Mouse (Mus musculus) spleen, adult 12 weeks (tissue): ENCODE measurements around the gene Jarid2.

Source experiments
- DNase-seq: peaks from one replicate; pipeline ENCODE4 v3.0.0; 2022; ENCODE audit warnings: low spot score

Jarid2 gene

DNA sequence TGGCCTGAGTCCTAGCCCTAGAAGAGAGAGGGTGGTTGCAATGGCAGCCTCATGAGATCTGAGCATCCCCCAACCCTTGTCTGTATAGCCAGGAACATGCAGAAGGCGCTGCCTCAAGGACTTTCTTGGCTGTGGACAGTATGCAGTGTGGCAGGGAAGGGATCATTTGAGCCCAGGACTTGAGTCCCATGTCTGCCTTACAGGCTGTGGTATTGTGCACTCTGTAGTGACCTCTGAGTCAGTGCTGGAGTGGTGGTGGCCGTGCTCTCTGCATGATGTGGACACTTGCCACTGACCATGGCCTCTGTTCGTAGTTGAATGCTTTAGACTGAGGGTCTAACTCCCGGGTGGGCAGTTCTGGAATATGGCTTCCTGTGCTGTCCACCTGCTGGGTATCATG lies 187.9 kb downstream of the Jarid2 start:
- DNase-seq: no peak

DNA sequence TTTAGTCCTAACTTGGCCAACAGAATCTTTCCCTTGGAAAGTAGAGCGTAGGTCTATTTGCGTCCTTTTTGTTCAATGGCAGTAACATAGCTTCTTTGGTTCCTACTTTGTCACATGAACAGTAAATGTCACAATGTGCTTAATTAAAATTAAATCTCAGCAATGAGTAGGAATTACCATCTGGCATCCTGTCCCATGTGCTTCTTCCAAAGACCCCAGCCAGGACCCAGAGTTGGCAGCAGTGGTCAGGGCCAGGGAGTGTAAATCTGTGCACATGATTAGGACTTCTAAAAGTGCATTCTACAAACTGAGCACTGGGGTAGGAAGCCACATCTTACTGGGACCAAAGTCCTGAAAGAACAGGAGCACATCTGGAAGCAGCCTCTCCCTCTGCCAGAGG lies 189.0 kb downstream of the Jarid2 start:
- DNase-seq: no peak

DNA sequence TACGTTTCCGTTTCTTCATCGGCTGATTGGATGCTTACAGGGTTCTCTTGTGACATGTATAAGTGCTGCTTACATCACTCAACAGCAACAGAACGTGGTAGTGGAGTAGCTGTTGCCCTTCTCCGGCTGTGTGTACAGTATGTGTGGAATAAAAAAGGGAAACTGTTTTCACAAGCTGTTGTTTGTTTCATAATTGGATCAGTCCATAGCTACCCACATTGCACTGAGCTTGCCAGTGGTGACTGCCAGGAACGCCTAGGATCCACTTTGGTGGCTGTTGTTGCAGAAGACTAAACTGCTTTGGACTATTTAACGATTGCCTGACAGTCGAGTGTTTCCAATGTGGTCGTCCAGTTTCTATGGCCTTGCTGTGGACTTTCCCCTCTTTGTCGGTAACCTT lies 191.8 kb downstream of the Jarid2 start:
- no peak for DNase-seq

DNA sequence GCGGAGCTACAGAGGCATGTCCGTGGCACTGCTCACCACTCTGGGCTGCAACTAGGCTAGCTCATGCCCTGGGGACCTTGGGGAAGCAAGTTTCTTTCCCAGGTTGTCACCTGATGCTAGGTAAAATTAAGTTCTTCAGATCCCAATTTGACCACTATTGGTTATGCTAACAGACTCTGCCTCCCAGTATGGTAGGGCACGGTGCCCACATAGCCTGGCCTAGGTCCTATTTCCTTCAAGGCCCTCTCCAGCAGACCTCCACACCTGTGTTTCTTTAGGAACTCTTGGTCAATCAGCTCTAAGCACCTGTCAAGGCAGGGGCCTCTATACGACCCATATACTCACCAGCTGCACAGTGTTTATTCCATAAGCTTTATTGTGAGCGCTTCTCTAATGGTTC lies 192.4 kb downstream of the Jarid2 start:
- DNase-seq: no peak

DNA sequence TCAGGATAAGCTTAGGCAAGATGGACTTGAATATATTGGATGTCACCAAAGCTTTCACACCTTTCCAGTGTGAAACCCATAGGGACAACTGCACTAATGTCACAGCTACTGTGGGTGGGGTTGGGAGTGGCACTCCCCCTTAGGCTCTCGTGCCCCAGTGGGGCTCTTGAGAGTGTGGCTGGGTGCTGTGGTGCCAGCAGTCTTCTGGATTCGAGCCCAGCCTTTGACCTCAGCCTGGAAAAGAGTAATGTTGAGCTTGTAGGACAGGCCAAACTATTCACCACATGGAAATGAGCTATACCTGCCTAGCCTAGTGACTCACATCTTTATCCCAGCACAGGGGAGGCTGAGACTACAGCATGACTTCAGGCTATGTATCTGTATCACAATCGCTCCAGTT lies 194.8 kb downstream of the Jarid2 start:
- no peak for DNase-seq

DNA sequence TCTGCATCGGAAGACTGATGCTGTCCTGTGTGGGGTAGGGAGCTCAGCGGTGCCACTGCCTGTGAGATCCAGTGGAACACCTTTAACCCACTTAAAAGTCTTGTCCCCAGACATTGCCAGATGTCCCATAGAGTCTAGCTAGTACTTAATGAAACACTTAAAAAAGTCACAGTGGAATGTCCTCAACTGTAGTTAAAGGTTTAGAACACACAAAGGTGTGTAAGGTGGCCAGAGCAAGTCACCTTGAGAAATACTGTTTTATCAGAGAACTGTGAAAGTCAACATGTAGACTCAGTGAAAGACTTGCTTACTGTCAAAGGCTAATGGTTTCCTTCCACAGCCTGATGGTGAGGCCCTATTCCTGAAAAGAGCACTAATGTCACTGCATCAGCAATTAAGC lies 195.9 kb downstream of the Jarid2 start:
- DNase-seq: no peak

DNA sequence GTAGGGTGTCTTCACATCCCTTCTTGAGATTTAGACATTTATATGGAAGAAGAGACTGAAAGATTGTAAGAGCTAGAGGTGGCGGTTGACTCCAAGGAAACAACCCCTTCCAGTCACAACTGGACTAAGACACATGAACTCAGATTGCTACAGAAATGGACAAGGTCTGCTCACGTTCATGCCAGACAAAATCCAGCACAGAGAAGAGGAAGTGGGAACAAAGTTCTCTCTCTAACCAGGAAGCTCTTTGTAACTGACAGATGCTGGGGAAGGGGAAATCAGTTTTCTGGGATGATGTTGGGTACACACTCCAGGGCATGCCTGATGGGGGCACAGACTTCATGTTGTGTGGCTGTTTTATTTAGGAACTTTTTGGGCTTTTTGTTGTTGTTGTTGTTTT lies 197.0 kb downstream of the Jarid2 start:
- DNase-seq: no peak

DNA sequence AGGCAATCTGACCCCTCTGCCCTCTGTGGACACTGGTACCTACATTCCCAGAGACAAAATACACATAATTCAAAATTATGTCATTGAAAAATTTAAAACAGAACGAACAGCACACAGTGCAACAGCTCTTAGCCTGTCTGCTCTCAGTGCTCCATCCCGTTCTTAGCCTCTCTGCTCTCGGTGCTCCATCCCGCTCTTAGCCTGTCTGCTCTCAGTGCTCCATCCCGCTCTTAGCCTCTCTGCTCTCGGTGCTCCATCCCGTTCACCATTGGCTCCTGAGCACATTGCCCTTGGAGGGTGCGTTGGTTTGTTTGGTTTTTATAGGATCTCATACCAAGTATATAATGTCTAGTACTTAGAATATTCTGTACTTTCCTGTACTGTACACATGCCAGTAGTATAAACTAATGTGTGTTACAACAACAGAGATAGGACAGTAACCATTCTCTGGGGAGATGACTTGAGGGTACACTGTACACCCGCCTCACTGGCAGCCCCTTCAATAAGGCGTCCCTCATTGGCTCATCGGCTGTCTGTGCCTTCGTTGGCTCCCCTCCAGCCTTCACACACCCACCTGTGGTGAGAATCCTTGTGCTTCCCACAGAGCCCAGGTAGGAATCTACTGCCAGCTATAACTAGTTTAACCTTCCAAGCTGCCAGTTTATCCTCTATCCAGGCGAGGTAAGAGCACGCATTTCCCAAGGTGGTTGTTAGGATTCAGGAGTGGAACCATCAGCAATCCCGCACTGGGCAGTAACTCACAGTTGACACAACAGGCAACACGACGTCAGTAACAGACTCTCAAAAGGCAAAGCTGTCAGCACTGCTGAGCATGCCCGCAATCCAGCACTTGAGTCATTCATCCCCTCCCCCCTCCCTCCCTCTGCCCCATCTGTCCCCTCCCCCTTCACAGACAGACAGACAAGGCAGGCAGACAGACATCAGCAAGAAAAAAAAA lies 203.3 kb downstream of the Jarid2 start:
- DNase-seq: no peak

DNA sequence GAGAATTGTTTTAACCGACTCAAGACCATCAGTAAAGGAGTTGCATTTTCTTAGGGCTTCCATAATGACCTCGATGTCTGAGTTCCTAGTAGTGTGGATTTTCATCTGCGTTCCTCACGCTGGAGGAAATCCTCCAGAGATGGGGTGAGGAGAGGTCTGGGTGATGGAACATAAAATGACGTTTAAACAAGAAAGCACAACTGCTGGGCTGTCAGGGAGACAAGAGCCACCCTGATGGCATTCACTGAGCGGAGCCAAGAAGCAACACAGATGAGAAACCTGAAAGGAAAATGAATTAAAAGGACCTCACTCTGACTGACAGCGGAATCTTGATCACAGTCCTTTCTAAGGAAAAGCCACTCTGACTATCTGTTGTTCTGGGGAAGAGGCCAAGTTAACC lies 204.3 kb downstream of the Jarid2 start:
- DNase-seq: no peak

DNA sequence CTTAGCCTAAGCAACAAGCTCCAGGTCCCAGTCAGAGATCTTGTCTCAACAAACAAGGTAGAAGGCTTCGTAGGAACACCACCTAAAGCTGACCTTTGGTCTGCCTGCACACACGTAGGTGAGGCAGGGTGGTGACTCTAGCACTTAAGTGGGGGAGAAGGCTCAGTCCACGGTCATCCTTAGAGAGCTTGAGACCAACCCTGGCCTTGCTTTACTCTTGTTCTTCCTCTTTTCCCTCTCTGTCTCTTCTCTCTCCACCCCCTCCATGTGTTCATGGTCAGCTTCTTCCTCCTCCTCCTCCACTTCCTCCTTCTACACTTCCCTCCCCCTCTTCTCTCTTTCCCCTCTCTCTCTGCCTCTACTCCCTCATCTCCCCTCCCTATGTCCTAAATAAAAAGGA lies 208.4 kb downstream of the Jarid2 start:
- no peak for DNase-seq

DNA sequence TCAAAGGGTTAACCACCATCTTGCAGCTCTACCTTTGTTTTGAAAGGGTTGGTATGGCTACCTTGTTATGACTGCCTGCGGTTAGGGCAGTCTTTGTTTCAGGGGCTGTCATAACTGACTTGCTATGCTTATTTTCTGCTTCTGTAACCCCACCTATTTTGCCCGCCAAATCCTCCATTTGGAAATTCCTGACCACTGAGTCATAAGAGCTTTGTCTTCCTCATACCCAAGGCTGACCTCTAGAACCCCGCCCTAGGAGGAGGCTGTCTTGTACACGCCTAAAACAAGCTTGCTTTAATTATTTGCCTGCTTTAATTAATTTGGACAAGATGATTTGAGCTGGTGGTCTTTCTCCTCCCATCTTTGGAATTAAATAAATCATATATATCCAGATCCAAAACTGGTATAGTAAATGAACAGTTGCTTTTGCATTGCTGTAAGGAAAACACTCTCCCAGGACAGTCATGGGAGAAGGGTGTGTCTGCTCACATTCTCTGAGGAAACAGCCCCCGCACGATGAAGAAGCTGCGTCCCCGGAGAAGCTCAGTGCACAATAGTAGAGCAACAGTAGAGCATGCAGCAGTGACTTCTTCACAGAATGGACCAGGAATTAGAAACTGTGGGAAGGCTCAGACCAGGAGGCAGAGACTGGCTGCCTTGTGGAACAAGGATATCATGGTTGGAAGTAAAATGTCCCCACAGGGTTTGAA lies 210.2 kb downstream of the Jarid2 start:
- DNase-seq: no peak

DNA sequence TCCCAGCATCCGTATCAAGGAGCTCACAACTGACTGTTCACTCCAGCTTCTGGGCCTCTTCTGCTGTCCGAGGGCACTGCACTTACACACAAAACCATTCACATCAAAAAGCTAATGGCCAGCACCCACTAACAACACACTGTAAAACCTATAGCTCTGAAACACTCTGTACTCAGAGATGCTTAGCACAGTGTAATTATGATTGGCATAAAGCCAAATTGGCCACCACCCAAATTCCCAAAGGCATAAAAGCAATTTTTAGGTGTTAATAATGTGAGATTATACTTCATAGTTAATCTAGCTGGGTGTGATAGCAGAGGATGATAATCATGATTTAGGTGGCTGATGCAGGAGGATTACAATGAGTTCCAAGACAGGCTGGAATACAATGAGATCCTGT lies 214.3 kb downstream of the Jarid2 start:
- DNase-seq: no peak

DNA sequence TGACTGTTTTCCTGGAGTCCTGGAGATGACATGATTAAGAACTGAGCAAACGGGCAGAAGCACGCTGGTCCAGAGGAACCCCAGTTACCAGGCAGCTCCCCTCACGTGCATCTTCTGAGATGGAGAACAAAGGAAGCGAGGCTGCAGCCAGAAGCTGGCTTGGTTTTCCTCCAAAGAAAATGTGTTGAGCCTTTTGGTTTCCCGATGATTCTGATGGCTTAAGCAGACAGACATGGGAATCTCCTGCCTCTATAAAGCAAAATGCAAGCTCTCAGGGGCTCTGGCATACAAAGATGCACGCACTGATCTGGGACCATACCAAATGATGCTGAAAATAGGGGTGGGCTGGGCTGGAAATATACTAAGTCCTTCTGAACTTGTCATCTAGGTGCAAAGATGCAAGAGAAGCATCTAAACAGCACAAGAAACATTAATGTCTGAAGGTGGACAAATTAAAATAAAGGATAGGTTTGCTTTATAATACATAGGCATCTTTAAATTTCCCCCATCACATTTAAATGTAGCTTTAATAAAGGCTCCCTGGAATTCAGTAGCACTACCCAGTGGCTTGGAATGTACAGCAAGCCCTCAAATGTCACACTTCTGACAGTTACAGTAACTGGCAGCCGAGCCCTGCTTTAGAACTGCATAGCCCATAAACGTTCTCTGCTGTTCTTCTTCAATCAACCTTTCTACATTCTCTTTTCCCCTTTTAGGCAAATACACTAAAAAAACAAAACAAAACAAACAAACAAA lies 217.8 kb downstream of the Jarid2 start:
- DNase-seq: no peak

DNA sequence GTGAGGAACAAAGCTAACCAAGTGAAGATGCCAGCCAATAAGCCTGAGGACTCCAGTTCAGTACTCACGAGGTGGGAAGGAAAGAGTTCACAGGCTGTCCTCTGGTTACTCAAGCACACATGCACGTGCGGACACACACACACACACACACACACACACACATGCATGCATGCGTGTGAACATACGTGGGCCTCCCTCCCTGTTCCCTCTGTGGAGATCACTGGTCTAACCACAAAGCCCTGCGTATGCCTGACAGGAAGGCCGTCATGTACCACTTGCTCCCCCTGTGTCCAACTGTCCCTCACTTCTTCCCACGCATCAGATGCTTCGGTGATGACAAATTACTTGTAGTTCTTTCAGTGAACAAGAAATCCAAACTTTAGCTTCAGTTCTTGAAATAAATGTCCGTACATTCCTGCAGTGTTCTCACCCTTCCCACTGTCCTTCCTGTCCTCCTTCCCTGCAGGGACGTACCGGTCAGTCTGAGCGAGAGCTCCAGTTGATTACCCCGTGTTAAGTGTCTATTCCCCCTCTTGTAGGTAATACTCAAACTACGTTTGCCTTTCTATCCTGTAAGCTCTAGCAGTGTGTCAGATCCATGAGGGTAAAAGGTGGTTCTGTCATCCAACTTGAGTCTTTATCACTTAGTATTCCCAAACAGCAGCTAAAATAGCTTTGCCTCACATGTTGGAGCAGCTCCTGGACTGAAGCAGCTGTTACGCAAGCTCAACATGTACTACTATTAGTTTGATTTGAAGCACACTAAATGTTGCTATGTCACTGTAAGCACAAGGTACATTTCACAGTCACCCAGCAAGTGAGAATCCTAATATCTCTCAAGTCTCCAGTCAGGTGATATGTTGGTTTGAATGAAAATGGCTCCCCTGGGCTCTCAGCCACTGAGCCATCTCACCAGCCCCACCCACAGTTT lies 219.3 kb downstream of the Jarid2 start:
- no peak for DNase-seq

DNA sequence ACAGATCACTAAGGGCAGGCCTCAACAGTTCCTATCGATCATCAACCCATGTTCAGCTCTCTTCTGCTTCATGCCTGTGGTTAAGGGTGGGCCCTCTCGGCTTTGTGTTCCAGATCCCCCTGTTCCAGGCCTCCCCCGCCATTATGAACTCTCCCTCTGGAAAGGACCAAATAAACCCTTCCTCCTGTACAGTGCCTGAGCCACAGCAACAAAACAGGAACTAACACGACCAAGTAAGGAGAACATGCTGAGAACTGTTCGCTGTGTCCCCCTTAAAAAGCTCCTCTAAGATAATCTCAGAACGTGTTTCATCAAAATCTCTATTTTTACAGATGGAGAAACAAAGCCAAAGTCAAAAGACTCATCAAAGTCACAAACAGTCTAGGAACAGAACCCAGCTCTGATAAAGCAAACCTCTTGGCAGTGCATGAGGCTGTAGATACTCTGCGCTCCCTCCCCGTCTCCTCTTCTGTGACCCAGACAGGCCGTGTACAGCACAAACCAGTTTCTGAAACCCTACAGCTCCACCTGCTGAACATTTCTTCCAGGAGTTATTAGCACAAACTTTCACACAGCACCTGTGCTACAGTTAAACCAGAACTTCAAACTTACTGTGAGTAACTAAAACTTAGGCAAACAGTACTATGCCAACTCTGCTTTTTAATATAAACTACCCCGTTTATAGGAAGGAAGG lies 223.3 kb downstream of the Jarid2 start:
- DNase-seq: no peak

DNA sequence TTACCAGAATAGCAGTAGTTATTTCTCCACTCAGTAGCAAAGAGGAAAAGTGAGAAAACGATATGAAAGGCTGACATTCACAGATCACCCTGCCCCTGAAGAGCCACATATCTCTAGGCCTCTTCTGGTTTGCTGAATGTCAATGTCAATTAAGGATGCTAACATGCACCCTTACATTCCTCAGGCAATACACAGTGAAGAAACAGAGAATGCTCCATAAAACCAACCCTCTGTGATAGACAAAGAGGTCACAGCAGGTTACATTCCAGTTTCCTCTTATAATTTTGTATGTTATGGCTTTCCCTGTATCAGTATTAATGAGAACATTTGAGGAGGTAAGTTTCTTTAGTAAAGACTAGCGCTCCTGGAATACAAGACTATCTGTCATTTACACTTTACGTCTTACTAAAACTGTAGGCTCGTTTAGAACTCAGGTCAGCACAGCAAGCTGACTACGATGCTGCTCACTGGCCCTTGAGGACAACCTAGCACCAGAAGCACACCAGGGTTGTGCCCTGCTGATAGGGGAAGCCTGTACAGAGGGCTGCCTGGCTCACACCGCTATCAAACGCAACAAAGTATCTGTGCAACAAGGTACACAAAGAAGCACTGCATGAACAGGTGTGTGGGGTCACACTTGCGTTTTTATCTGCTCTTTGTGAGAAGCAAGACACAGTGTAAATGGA lies 224.4 kb downstream of the Jarid2 start:
- no peak for DNase-seq

DNA sequence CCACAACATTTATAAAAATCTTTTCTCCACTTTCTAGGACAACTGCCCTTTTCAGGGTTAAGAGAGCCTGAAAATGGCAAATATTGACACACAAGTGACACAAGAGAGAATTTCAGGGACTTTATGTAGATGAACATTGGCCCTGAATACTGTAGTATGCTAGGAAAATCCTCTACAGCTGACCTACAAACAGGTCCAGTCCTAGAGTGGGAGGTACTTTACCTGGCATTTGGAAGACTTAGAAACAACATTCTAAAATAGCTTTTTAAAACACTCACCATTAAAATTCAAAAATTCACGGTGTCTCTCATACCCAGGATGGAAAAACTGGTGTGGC lies 224.9 kb downstream of the Jarid2 start:
- DNase-seq: no peak

DNA sequence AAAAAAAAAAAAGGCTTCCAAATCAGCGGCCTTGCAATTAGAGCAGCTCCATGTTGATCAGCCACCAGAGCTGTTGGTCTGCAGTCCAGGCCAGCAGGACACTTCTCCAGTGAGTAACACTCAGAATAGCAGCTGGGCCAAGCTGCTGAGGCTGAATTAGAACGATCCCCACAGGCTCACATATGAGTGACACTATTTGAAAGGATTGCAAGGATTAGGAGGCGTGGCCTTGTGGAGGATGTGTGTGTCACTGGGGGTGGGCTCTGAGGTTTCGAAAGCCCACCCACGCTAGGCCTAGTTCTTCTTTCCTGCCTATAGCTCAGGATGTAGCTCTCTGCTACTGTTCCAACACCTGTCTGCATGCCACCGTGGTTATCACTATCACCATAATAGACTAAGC lies 226.5 kb downstream of the Jarid2 start:
- no peak for DNase-seq

DNA sequence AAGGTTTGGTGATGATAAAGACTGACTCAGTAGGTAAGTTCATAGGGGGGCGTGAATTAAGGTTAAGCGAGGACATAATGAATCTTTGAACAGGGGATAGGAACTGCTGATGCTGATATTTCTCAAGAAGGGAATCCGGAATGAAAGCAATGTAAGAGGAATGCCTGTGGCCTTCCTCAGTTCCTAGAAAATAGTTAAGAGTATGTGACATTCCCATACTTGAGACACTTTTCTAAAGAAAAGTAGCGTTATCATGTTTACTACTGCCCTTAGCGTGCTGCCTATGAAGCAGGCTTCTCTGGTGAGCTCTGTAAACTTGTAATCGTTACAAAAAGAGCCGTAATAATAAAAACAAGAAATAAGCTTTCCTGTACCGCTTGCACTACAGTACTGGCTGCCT lies 227.8 kb downstream of the Jarid2 start:
- no peak for DNase-seq

DNA sequence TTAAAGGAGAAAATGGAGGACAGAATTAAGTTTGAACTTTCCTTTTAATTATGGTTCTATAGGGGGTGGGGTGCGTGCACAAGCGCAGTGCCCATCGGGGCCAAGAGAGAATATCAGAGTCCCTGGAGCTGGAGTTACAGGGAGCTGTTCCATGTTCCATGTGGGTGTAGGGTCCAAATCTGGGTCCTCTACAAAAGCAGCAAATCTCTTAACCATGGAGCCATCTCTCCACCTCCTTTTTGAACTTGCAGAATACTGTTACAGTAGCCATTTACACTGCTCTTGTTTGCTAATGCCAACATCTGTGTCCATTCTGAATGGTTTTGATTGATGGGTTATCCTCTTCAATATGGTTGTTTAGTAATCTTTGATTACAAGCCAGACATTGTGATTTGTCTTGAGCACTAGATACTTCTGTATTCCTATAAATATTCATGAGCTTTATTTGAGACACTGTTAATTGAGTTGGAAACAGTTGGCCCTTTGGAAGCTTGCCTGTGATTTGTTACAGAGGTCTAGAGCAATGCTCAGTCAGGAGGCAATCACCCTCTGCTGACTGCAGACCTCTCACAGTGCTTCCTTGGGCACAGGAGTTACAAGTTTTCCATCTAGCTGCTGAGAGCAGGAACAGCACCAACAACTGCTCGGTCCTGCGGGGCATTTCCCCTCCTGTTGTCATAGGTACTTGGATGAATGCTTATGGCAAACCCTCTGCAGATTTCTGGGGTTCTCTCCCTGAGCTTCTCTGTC lies 231.4 kb downstream of the Jarid2 start:
- no peak for DNase-seq
